Mouse (Mus musculus) liver, adult 2 months (tissue): ENCODE measurements around the gene Mt2. TPM values are rescaled to one million over a fixed set of nuclear protein-coding genes. Genes with fewer than 3 reads are reported as not detected.

Source experiments
- DNase-seq: peaks from one replicate; pipeline ENCODE4 v3.0.0-alpha.2; 2011; ENCODE audit warnings: low read depth, low spot score; ENCODE audit errors: extremely low read depth
- H3K27ac ChIP-seq: fragments of 200-500 bp; replicated peaks from 2 replicates; pipeline ENCODE4 v1.5.1; 2012; ENCODE audit warnings: low read depth, mild to moderate bottlenecking, control low read depth, inconsistent platforms, low read length; ENCODE audit not compliant: insufficient read depth
- H3K27me3 ChIP-seq: fragments of 200-500 bp; 2 replicates; pipeline ENCODE4 v1.6.1; 2012; ENCODE audit warnings: mild to moderate bottlenecking, moderate library complexity, low read length, inconsistent platforms; ENCODE audit not compliant: control insufficient read depth, insufficient read depth
- H3K36me3 ChIP-seq: fragments of 200-500 bp; 2 replicates; pipeline ENCODE4 v1.6.1; 2012; ENCODE audit warnings: low read length, inconsistent platforms; ENCODE audit not compliant: control insufficient read depth, insufficient read depth
- H3K4me1 ChIP-seq: fragments of 200-500 bp; 2 replicates; pipeline ENCODE4 v1.6.1; 2011; ENCODE audit warnings: low read length; ENCODE audit not compliant: control insufficient read depth, insufficient read depth
- H3K4me3 ChIP-seq: fragments of 200-500 bp; 2 replicates; pipeline ENCODE4 v1.5.1; 2011; ENCODE audit warnings: low read depth, mild to moderate bottlenecking, control low read depth, low read length, moderate library complexity; ENCODE audit not compliant: insufficient read depth
- H3K79me2 ChIP-seq: fragments of 200-500 bp; 2 replicates; pipeline ENCODE4 v1.6.1; 2012; ENCODE audit warnings: inconsistent platforms, mild to moderate bottlenecking, low read length, moderate library complexity; ENCODE audit not compliant: control insufficient read depth, insufficient read depth
- H3K9ac ChIP-seq: fragments of 200-500 bp; 2 replicates; pipeline ENCODE4 v1.6.1; 2012; ENCODE audit warnings: low read depth, mild to moderate bottlenecking, control low read depth, inconsistent platforms, low read length
- CTCF ChIP-seq: fragments of 200-500 bp; IDR thresholded peaks from 2 replicates; pipeline ENCODE4 v1.5.1; 2011; ENCODE audit warnings: low read depth, low read length, control low read depth
- POLR2A ChIP-seq: fragments of 200-500 bp; IDR thresholded peaks from 2 replicates; pipeline ENCODE4 v1.6.1; 2011; ENCODE audit warnings: low read length, control low read depth; ENCODE audit not compliant: insufficient read depth; ENCODE audit errors: extremely low read depth
- WGBS: fragments of 180-500 bp; shearing (Covaris S2); methylation state at CpG from one replicate; pipeline ENCODE4 v1.1.7; 2018; 5-methylcytosine and 5-hydroxymethylcytosine counted together
- polyA plus RNA-seq: library from polyadenylated mRNA; depleted of rRNA; stranded (reverse); fragments of >200 nt; gene quantifications from 2 replicates; pipeline ENCODE4 v1.2.3, GENCODE M21; 2012
- total RNA-seq: library from RNA; depleted of rRNA; stranded (reverse); fragments of >200 nt; gene quantifications from 2 replicates; pipeline ENCODE4 v1.2.3, GENCODE M21; 2014

The Mt2 gene
- total and polyA plus RNA-seq, 2 experiments, result 9.4 to 120 TPM

DNA sequence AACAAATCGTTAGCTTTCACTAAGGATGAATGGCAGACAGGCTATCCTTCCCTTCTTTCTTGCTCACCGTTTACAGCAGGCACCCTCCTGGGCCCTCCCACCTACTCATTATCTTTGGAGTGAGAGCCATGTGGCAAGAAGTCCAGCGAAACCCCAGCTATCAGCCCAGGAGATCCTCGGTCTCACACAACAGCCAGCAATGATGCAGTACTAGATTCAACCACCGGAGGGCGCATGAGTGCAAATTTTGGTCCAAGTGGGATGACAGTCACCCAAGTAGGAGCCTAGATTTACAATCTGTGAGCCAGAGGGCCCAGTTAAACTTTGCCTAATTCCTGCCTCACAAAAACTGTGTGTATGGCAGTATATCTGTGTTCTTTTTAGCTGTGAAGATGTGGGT lies 5.2 kb upstream of the Mt2 start:
- Histone ChIP-seq H3K27ac (no peak overlapping the region), H3K4me3 (no peak overlapping the region), H3K27me3 (no peaks in the 10 kb centered on the region), H3K4me1 (peaks cover 19% of the 10 kb centered on the region), H3K36me3 (no peaks in the 10 kb centered on the region), H3K9ac (0 out of 2 replicates have a peak overlapping the region, but pooled peaks have one; percentile 7), H3K79me2 (no peaks in the 10 kb centered on the region)
- TF ChIP-seq POLR2A, result no peak
- TF ChIP-seq CTCF, result peak; percentile 81
- peak; percentile 70 for DNase-seq
- WGBS, result 3% methylated on average over 6 of the region's 6 CpGs

- WGBS, result 81% methylated on average over 5 of the region's 5 CpGs
- Histone ChIP-seq H3K4me3 (no peak overlapping the region), H3K4me1 (peaks cover 20% of the 10 kb centered on the region), H3K36me3 (no peaks in the 10 kb centered on the region), H3K27me3 (no peaks in the 10 kb centered on the region), H3K9ac (no peak overlapping the region), H3K79me2 (no peaks in the 10 kb centered on the region), H3K27ac (no peak overlapping the region)
- DNase-seq, result no peak
- TF ChIP-seq POLR2A (no peak), CTCF (no peak)
These were observed 2.9 kb upstream of the Mt2 start for GRCm38 (mm10) chr8:94169547-94169946.

DNA sequence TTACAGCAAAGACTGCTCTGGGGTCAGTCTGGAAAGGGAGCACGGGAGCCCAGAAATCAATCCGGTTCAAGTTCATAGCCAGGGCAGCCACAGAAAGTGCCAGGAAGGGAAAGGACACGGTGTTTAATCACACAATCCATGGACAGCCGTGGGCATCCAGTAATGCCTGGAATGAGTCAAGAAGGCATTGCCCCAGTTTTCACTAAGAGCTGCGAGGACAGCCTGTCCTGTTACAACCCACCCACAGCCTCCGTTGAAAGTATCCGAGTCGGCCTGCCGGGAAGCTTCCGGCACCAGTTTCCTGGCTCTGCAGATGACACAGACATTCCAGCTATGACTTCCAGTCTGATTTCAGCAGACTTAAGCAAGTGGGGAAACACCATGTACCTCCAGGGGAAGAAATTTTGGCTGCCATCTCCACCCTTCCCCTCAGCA lies 1.1 kb upstream of the Mt2 start:
- peak overlapping the region; percentile 77; the same call in 1 of the 2 replicates for H3K9ac ChIP-seq
- H3K27ac ChIP-seq, result peak overlapping the region; percentile 62
- H3K4me3 ChIP-seq, result no peak overlapping the region; the same call in 1 of the 2 replicates
- DNase-seq, result peak; percentile 94
- no peaks in the 10 kb centered on the region for H3K36me3 ChIP-seq
- H3K4me1 ChIP-seq, result peaks cover 14% of the 10 kb centered on the region
- no peak for TF ChIP-seq POLR2A
- no peak for TF ChIP-seq CTCF
- H3K79me2 ChIP-seq, result no peaks in the 10 kb centered on the region
- WGBS, result 6% methylated on average over 10 of the region's 10 CpGs
- no peaks in the 10 kb centered on the region for H3K27me3 ChIP-seq

DNA sequence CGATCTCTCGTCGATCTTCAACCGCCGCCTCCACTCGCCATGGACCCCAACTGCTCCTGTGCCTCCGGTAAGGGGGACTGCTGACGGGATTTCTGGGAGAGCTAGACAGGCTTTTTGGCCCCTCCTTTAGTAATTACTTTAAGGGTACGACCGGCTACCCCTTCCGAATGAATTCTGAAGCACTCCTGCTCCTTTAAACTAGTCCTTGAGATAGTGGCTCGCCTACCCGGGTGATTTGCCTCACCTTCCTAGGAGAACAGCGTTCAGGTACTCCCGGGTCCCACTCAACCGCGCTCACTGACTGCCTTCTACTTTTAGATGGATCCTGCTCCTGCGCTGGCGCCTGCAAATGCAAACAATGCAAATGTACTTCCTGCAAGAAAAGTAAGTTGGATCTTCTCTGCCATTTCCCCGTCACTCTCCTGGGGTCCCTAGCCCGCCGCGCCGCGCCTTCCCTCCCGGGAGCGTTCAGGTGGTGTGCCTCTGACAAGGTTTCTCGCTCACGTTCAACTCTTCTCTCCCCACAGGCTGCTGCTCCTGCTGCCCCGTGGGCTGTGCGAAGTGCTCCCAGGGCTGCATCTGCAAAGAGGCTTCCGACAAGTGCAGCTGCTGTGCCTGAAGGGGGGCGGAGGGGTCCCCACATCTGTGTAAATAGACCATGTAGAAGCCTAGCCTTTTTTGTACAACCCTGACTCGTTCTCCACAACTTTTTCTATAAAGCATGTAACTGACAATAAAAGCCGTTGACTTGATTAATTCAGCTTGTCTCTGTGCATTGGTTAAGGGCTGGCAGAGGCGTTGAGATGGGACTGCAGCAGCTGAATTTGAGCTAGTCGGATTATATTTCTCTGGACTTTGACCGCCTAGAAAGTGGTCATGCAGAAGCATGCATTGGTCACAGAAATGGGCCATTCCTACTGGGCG lies 607 bp downstream of the Mt2 start:
- TF ChIP-seq CTCF (no peak), POLR2A (no peak)
- Histone ChIP-seq H3K36me3 (no peaks in the 10 kb centered on the region), H3K4me1 (peaks cover 12% of the 10 kb centered on the region), H3K4me3 (peak overlapping the region; percentile 61), H3K27ac (no peak overlapping the region; the same call in 1 of the 2 replicates), H3K27me3 (no peaks in the 10 kb centered on the region), H3K9ac (peak overlapping the region; percentile 77), H3K79me2 (no peaks in the 10 kb centered on the region)
- DNase-seq, result peak; percentile 39
- 4% methylated on average over 39 of the region's 39 CpGs for WGBS

GRCm38 (mm10) chr8:94173848-94174403 lies 1.5 kb downstream of the Mt2 start:
- Histone ChIP-seq H3K4me1 (peaks cover 12% of the 10 kb centered on the region), H3K4me3 (no peak overlapping the region), H3K79me2 (no peaks in the 10 kb centered on the region), H3K27me3 (no peaks in the 10 kb centered on the region), H3K9ac (no peak overlapping the region), H3K27ac (no peak overlapping the region), H3K36me3 (no peaks in the 10 kb centered on the region)
- 39% methylated on average over 11 of the region's 11 CpGs for WGBS
- no peak for TF ChIP-seq CTCF
- TF ChIP-seq POLR2A, result no peak
- DNase-seq, result peak; percentile 17
